Mouse (Mus musculus): ENCODE data around the gene Hnrnpl.

GRCm38 (mm10) chr7:28790066-28790806 lies 18.1 kb upstream of the Hnrnpl start:
- no peak for TF ChIP-seq POLR2A (IDR thresholded peaks at IDR 0.05; ENCODE audit: insufficient read depth, low read depth, low read length)
- no peak for TF ChIP-seq CTCF (IDR thresholded peaks at IDR 0.05; ENCODE audit: insufficient read depth, low read depth, low read length)
